In genomic region chr11:58097621-58098365, GRCm38 (mm10) we compare ENCODE assay signal across 1 mouse cellular context.
TF ChIP-seq lines count a peak whose summit lies in the region.

No protein-coding gene starts in this region.

TF ChIP-seq in CH12.LX, 34 proteins besides CTCF, POLR2A, EP300 and RAD21 (continued from another document):
- TF ChIP-seq TCF12 (IDR thresholded peaks at IDR 0.05; ENCODE audit: low read depth, low read length) (0 out of 2 replicates have a peak, but pooled peaks have one; percentile 3), MXI1 (IDR thresholded peaks at IDR 0.05; ENCODE audit: low read depth, low read length) (no peak)
